Mouse (Mus musculus): ENCODE measurements around the gene Coq8b.
"Not testable (repeated sequence)": the region's sequence is repeated elsewhere in the genome, so short reads cannot be mapped to it uniquely, and the experiment has no call there.

The Coq8b gene

DNA sequence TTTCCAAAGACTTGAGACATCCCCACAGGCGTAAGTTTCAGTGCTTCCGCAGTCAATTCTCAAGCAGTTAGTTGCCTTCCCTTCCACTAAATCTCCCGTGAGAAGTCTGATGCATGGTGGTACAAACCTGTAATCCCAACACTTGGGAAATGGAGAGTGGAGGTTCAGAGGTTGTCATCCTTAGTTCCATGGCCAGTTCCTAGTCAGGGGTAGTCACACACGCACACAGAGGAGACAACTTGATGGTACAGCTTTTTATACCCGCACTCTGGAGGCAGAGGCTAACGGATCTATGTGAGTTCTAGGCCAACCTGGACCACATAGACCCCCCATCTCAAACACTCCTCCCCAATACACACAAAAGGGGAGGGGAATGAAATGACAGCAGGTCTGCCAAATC is 4.0 kb upstream of the Coq8b start:
- DNase-seq (ENCODE audit: low spot score in 2 of 2), result no peak

DNA sequence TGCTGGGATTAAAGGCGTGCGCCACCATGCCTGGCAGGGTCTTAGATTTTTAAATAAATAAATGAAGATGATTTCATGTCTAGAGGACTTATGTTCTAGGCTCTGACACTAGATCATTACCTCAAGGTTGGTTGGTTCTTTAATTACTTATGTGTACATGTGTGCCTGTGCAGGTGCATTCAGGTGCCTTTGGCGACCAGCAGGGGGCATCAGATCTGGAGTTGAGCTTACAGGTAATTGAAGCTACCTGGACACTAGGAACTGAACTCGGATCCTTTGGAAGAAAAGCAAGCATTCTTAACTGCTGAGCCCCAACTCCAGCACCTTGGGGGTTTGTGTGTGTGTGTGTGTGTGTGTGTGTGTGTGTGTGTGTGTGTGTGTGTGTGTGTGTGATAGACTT is 2.0 kb upstream of the Coq8b start:
- DNase-seq (ENCODE audit: low spot score in 2 of 2), result no peak

DNA sequence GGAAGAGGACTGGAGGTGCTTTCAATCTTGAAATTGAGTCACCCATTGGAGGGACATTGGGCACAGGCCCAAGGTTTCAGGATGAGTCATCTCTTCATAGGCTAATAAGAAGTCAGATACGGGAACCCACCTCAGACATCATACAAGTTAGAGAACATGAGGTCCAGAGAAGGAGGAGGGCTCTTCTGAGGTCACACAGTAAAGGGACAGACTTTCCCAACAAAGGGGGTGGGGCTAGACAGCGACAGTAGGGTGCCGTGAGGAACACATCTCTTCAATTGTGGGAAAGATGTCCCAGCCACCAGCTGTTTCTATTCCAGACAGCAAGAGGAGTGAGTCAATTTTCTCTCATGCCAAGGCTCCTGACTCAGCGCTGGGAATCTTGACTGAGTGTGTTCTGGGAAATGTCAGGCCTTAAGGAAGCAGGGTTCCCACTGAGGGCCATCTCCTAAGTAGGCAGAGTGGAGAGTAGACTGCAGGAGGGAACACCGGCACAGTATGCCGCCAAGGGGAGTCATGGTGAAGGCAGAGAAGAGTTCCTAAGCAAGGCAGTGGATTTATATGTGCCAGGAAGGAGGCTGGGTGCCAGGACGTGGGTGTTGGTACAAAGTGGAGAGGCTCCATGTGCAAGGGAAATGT is 1.0 kb upstream of the Coq8b start:
- peak; percentile 79 to 86 for DNase-seq (ENCODE audit: low spot score in 2 of 2)

DNA sequence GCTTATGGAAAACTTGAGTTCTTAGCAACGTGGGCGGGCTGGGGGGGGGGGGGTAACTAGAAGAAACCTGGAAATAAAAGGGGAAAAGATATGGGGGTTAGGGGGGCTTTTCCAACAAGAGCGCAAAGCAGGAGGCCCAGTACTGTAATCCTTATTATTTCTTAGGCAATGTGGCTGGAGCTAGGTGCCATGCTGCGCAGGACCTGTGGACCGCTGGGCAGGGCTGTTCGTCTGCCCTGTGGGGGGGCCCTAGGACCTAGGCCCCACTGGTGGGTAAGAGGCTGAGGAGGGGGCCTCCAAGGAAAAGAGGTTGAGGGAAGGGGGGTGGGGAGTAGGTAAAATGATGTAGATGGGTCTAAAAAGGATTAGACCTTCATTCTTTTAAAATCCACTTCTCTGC is 477 bp downstream of the Coq8b start:
- no peak for DNase-seq (ENCODE audit: low spot score in 2 of 2)

GRCm38 (mm10) chr7:27235726-27236125 is 2.9 kb downstream of the Coq8b start:
- DNase-seq (ENCODE audit: low spot score in 2 of 2), result no peak

DNA sequence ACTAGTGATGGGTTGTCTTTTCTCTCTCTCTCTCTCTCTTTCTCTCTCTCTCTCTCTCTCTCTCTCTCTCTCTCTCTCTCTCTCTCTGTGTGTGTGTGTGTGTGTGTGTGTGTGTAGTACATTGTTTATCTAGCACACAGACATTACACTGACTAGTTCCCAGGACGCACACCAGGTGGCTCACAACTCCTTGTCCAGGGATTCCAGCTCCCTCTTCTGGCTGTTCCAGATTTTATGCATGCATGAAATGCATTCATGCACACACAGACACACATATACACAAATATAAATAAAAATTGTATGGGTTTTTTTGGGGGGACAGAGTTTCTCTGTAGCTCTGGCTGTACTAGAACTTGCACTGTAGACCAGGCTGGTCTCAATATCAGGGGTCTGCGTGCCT is 4.7 kb downstream of the Coq8b start:
- DNase-seq (ENCODE audit: low spot score in 2 of 2), result no peak

DNA sequence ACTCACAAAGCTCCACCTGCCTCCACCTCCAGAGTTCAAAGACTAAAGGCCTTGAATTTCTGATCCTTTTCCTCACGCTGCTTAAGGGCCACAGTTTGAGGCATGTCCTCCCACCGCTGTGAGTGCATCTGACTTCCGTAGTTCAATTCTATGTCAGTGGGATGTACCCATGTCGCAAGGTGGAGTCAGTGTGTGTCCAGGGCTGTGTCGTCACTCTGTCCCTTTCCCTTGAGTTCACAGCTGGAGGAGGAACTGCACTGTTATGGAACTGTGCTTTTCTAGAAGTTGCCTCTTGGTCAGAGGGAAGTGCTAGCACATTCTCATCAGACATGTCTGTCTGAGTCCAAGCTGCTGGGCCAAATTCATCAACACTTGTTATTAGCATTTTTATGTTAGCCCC is 5.7 kb downstream of the Coq8b start:
- no peak for DNase-seq (ENCODE audit: low spot score in 2 of 2)

- no peak for DNase-seq (ENCODE audit: low spot score in 2 of 2)
Measured at GRCm38 (mm10) chr7:27243211-27243610, 10.4 kb downstream of the Coq8b start.

DNA sequence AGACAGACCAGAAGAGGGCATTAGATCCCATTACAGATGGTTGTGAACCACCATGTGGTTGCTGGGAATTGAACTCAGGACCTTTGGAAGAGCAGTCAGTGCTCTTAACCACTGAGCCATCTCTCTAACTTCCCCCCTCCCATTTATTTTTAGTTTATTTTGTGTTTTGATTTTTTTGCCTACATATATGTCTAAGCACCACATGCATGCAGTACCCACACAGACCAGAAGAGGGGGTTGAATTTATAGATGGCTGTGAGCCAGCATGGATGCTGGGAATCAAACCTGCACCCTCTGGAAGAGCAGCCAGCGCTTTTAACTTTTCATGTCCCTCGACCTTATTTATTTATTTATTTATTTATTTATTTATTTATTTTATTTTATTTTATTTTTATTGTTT is 11.3 kb downstream of the Coq8b start:
- DNase-seq (ENCODE audit: low spot score in 2 of 2), result not testable (repeated sequence)

- peak in 1 of 2 experiments; percentile 30 for DNase-seq (ENCODE audit: low spot score in 2 of 2)
Measured at GRCm38 (mm10) chr7:27249146-27249545, 16.3 kb downstream of the Coq8b start.

DNA sequence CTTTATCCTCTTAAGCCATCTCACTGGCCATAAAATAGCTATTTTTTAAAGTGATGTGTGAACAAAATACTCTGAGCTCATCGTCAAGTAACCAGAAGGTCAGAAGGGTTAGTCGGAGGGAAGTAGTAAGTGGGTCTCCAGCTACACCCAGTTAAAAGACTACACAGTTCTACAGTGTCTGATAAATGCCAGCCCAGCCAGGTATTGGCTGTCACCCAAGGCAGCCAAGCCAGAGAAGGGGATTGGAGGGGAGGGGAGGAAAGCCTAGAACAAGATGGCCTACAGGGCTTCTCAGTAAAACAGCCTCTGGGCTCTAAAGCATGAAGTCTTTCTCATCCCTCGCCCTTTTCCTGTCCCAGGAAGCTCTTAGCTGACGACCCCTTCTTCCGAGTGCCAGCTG is 17.1 kb downstream of the Coq8b start:
- DNase-seq (ENCODE audit: low spot score in 2 of 2), result no peak

DNA sequence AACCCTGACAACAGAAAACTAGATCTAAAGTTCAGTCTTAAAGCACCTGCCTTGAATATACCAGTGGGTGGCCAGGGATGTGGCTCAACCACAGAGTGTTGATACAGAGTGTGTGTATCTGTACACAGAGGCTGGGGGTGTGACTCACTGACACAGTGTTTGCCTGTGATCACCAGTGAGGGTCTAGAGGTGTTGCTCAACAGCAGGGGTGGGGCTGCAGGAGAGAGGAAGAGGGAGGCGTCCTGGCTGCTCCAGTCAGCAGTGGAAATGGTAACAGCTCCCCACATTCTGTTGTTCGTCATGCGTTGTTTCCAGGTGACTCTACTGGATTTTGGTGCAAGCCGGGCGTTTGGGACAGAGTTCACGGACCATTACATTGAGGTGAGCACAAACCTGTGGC is 19.1 kb downstream of the Coq8b start:
- DNase-seq (ENCODE audit: low spot score in 2 of 2), result no peak

GRCm38 (mm10) chr7:27255721-27256120 is 22.9 kb downstream of the Coq8b start:
- no peak for DNase-seq (ENCODE audit: low spot score in 2 of 2)

DNA sequence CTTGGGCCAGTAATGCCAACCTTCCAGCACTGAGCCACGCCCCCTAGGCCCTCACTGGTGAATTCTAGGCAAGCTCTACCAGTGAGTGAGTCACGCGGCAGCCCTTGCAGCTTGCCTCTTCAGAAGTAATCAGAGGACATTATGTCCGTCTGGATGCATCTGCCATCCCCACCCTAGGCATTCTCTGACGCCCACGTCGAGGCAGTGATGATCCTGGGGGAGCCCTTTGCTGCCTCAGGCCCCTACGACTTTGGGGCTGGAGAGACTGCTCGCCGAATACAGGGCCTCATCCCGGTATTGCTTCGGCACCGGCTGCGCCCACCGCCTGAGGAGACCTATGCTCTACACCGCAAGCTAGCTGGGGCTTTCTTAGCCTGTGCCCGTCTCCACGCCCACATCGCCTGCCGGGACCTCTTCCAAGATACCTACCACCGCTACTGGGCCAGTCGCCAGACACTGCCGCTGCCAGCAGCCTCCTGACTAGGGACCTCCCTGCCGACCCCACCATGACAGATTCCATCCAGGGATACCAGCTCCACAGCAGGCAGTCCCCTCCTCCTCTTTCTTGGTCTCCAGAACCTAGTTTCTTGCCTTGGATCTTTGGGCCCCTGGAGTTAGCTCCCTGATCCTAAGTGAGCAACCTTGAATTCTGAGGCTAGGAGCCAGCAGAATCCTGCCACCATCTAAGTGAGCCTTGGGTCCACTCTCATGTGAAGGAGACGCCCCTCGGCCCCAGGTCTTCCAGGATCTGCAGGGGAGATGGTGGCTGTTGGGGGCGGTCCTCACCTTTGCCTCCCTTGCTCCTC is 24.4 kb downstream of the Coq8b start:
- peak; percentile 75 to 80 for DNase-seq (ENCODE audit: low spot score in 2 of 2)

DNA sequence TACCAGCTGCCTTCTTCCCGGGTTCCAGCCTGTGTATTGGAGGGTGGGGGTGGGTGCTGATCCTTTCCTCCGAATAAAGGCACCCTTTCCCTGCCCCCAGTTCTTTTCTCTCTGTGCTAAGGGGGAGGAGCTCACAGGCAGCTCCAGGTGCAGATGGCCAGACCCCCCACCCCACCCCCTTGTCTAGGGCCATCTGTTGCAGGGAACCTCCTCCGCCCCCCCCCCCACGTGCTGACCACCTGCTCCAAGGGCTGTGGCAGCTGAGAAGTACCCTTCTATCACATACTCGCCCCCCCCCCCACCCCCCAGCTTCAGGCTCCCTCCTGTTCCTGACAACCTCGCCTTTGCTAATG is 25.0 kb downstream of the Coq8b start:
- no peak for DNase-seq (ENCODE audit: low spot score in 2 of 2)

DNA sequence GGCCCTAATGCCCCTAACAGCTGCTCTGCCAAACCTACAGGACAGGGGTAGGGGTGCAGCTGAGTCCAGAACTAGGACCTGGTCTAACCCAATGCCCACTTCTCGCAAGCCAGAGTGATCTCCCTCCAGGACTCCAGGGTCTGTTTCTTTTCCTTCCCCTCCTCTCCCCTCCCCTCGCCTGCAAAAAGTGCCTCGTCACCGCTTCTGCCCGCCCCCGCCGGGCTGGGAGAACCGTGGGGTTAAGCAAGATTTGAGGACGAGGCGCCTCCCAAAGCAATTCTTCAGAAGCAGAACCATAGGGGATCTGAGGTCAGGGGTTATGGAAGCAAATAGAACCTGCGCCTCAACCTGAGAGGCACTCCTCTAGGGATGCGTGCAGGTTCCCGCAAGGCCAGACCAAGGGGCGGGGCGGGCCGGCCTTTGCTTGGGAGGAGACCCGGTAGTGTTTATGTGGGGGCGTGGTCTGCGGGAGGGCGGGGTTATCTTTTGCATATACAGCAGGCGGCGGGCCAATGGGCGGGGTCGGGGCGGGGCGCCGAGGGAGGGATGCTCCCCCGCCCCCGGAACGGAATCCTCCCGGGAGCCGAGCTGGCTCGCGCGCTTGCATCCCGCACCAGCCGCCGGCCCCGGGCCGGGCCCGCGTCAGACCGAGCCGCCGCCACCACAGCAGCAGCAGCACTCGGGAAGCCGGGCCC is 25.5 kb downstream of the Coq8b start, which contains the start of gene Numbl:
Gene Numbl (plus strand): TSS at position 229 of the 695 bp plus-strand sequence.
- peak; percentile 84 to 91 for DNase-seq (ENCODE audit: low spot score in 2 of 2)

GRCm38 (mm10) chr7:27259271-27259721 is 26.5 kb downstream of the Coq8b start:
- no peak for DNase-seq (ENCODE audit: low spot score in 2 of 2)

DNA sequence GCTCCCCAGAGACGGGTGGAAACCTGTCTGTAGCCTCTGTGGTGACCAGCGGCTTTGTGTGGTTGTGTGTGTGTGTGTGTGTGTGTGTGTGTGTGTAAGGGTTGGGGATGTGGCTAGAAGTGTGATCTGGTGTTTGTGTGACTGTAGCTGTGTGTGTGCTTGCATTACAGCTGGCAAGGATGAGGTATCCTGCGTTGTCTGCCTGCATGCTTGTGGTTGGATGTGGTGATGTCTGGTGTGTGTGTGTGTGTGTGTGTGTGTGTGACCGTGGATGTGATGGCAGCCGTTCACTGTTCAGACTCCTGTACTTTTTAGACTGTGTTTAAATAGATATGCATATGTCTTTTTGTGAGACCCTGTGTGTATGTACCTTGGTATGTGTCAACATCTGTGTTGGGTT is 26.9 kb downstream of the Coq8b start:
- DNase-seq (ENCODE audit: low spot score in 2 of 2), result peak; percentile 34 to 55

DNA sequence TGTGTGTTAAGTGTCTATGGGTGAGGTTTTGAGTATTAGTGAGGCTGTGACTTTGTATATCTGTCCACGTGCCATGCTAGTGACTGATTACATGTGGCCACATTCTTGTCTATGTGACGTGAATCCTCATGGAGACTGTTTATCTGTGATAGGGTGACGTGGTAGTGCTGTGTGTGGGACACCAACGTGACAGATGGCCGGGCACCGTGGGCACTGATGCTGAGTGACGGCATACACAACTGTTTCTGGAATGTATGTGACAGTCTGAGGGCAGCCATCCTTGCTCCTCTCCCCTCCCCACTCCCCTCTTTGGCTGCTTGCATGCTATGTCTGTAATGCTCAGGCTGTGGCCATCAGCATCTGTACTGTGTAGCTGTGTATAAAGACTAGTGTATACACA is 28.0 kb downstream of the Coq8b start:
- peak; percentile 56 to 74 for DNase-seq (ENCODE audit: low spot score in 2 of 2)

GRCm38 (mm10) chr7:27261888-27262287 is 29.1 kb downstream of the Coq8b start:
- peak in 1 of 2 experiments; percentile 48 for DNase-seq (ENCODE audit: low spot score in 2 of 2)

- DNase-seq (ENCODE audit: low spot score in 2 of 2), result peak in 1 of 2 experiments; percentile 34
Measured at GRCm38 (mm10) chr7:27264761-27265160, 31.9 kb downstream of the Coq8b start.

GRCm38 (mm10) chr7:27266515-27267128 is 33.8 kb downstream of the Coq8b start:
- DNase-seq (ENCODE audit: low spot score in 2 of 2), result peak; percentile 89 to 91

All from right cerebral cortex, adult 2 months (tissue).